Mouse (Mus musculus): ENCODE measurements around the gene Cep57l1. TPM values are rescaled to one million over a fixed set of nuclear protein-coding genes. Genes with fewer than 3 reads are reported as not detected.

Gene Cep57l1
- polyA plus RNA-seq, 1 experiment from 2014 or later = 31.1 TPM

DNA sequence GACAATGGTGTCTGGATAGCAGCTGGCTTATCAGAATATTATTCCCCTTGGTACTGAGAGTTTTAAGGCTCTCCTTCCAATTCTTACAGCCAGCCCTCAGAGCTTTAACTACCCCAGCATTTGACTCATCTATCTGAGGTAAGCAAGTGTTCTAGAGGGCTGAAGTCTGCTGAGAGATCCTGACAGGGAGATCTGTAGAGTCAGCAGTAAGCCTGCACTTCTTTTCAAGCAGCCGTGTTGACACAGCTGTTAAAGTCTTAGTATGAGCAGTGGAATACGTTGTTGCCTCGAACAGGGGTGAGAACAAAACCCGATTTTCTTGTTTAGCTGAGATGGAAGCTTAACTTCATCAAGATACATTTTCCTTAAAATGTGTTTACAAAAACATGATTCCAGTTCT lies 43.4 kb downstream of the Cep57l1 start:
- 77% methylated on average over 4 of the region's 4 CpGs for WGBS
- no peak overlapping the region for H3K4me3 ChIP-seq (ENCODE audit: low read depth, low read length)
- DNase-seq (ENCODE audit: low spot score) (no peak), ATAC-seq (replicated peaks; ENCODE audit: low FRiP score) (no peak)
- H3K9ac ChIP-seq (ENCODE audit: low read depth, low read length) = no peak overlapping the region
- no peak overlapping the region for H3K4me2 ChIP-seq
- H3K27me3 ChIP-seq (replicated peaks; ENCODE audit: control insufficient read depth, insufficient read depth, low read length) = no peaks in the 10 kb centered on the region
- H3K36me3 ChIP-seq (ENCODE audit: control insufficient read depth, insufficient read depth, low read length) = no peaks in the 10 kb centered on the region
- no peaks in the 10 kb centered on the region for H3K9me3 ChIP-seq (ENCODE audit: control insufficient read depth, low read length)
- H3K4me1 ChIP-seq (replicated peaks; ENCODE audit: control insufficient read depth, insufficient read depth, low read length) = no peaks in the 10 kb centered on the region
- no peak overlapping the region for H3K27ac ChIP-seq (ENCODE audit: low read depth, low read length)

- Histone ChIP-seq H3K27me3 (replicated peaks; ENCODE audit: control insufficient read depth, insufficient read depth, low read length) (no peaks in the 10 kb centered on the region), H3K9me3 (ENCODE audit: control insufficient read depth, low read length) (no peaks in the 10 kb centered on the region), H3K4me1 (replicated peaks; ENCODE audit: control insufficient read depth, insufficient read depth, low read length) (no peaks in the 10 kb centered on the region), H3K4me3 (ENCODE audit: low read depth, low read length) (no peak overlapping the region), H3K9ac (ENCODE audit: low read depth, low read length) (no peak overlapping the region), H3K27ac (ENCODE audit: low read depth, low read length) (no peak overlapping the region), H3K36me3 (ENCODE audit: control insufficient read depth, insufficient read depth, low read length) (no peaks in the 10 kb centered on the region), H3K4me2 (no peak overlapping the region)
- DNase-seq (ENCODE audit: low spot score) (no peak), ATAC-seq (replicated peaks; ENCODE audit: low FRiP score) (no peak)
- WGBS = 88% methylated on average over 4 of the region's 4 CpGs
Observed at GRCm38 (mm10) chr10:41765586-41765985, 44.1 kb downstream of the Cep57l1 start.

GRCm38 (mm10) chr10:41763741-41764385 lies 45.8 kb downstream of the Cep57l1 start:
- no peak overlapping the region for H3K4me2 ChIP-seq
- no peaks in the 10 kb centered on the region for H3K36me3 ChIP-seq (ENCODE audit: control insufficient read depth, insufficient read depth, low read length)
- no peak for ATAC-seq (replicated peaks; ENCODE audit: low FRiP score)
- no peak overlapping the region for H3K9ac ChIP-seq (ENCODE audit: low read depth, low read length)
- no peak for DNase-seq (ENCODE audit: low spot score)
- H3K27me3 ChIP-seq (replicated peaks; ENCODE audit: control insufficient read depth, insufficient read depth, low read length) = no peaks in the 10 kb centered on the region
- H3K27ac ChIP-seq (ENCODE audit: low read depth, low read length) = no peak overlapping the region
- 71% methylated on average over 3 of the region's 3 CpGs for WGBS
- H3K4me1 ChIP-seq (replicated peaks; ENCODE audit: control insufficient read depth, insufficient read depth, low read length) = no peaks in the 10 kb centered on the region
- H3K4me3 ChIP-seq (ENCODE audit: low read depth, low read length) = no peak overlapping the region
- no peaks in the 10 kb centered on the region for H3K9me3 ChIP-seq (ENCODE audit: control insufficient read depth, low read length)

GRCm38 (mm10) chr10:41760866-41761265 lies 48.8 kb downstream of the Cep57l1 start:
- H3K9me3 ChIP-seq (ENCODE audit: control insufficient read depth, low read length) = no peaks in the 10 kb centered on the region
- ATAC-seq (replicated peaks; ENCODE audit: low FRiP score) (no peak), DNase-seq (ENCODE audit: low spot score) (no peak)
- 82% methylated on average over 3 of the region's 3 CpGs for WGBS
- no peak overlapping the region for H3K4me3 ChIP-seq (ENCODE audit: low read depth, low read length)
- no peaks in the 10 kb centered on the region for H3K4me1 ChIP-seq (replicated peaks; ENCODE audit: control insufficient read depth, insufficient read depth, low read length)
- H3K27me3 ChIP-seq (replicated peaks; ENCODE audit: control insufficient read depth, insufficient read depth, low read length) = no peaks in the 10 kb centered on the region
- H3K36me3 ChIP-seq (ENCODE audit: control insufficient read depth, insufficient read depth, low read length) = no peaks in the 10 kb centered on the region
- H3K4me2 ChIP-seq = no peak overlapping the region
- no peak overlapping the region for H3K9ac ChIP-seq (ENCODE audit: low read depth, low read length)
- no peak overlapping the region for H3K27ac ChIP-seq (ENCODE audit: low read depth, low read length)

DNA sequence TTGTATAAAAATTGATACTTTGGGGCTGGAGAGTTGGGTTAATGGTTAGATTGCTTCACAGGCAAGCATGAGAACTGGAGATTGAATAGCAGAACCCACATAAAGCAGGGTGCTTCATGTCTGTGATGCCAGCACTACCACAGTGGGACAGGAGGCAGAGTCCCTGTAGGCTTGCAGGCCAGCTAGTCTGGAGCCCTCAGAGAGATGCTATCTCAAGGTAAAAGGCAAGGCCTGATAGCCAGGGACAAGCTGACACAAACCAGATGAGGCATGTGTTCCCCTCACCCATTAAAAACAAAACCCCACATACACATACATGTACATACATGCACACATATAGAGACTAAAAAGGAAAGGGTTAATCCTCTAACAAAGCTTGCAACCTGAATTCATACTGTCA lies 51.6 kb downstream of the Cep57l1 start:
- no peaks in the 10 kb centered on the region for H3K4me1 ChIP-seq (replicated peaks; ENCODE audit: control insufficient read depth, insufficient read depth, low read length)
- H3K27ac ChIP-seq (ENCODE audit: low read depth, low read length) = no peak overlapping the region
- no peaks in the 10 kb centered on the region for H3K27me3 ChIP-seq (replicated peaks; ENCODE audit: control insufficient read depth, insufficient read depth, low read length)
- no peak overlapping the region for H3K4me3 ChIP-seq (ENCODE audit: low read depth, low read length)
- no peaks in the 10 kb centered on the region for H3K36me3 ChIP-seq (ENCODE audit: control insufficient read depth, insufficient read depth, low read length)
- H3K9ac ChIP-seq (ENCODE audit: low read depth, low read length) = no peak overlapping the region
- no peaks in the 10 kb centered on the region for H3K9me3 ChIP-seq (ENCODE audit: control insufficient read depth, low read length)
- no peak overlapping the region for H3K4me2 ChIP-seq
- DNase-seq (ENCODE audit: low spot score) = no peak
- no peak for ATAC-seq (replicated peaks; ENCODE audit: low FRiP score)

- Histone ChIP-seq H3K4me1 (replicated peaks; ENCODE audit: control insufficient read depth, insufficient read depth, low read length) (peaks cover 3% of the 10 kb centered on the region; the same call in 1 of the 2 replicates), H3K4me3 (ENCODE audit: low read depth, low read length) (no peak overlapping the region), H3K9me3 (ENCODE audit: control insufficient read depth, low read length) (no peaks in the 10 kb centered on the region), H3K36me3 (ENCODE audit: control insufficient read depth, insufficient read depth, low read length) (no peaks in the 10 kb centered on the region), H3K27me3 (replicated peaks; ENCODE audit: control insufficient read depth, insufficient read depth, low read length) (no peaks in the 10 kb centered on the region), H3K27ac (ENCODE audit: low read depth, low read length) (no peak overlapping the region), H3K4me2 (no peak overlapping the region), H3K9ac (ENCODE audit: low read depth, low read length) (no peak overlapping the region)
- DNase-seq (ENCODE audit: low spot score) (no peak), ATAC-seq (replicated peaks; ENCODE audit: low FRiP score) (no peak)
- 91% methylated on average over 5 of the region's 5 CpGs for WGBS
Observed at GRCm38 (mm10) chr10:41757226-41757625, 52.4 kb downstream of the Cep57l1 start.

- WGBS = 48% methylated on average over 14 of the region's 14 CpGs
- Histone ChIP-seq H3K9me3 (ENCODE audit: control insufficient read depth, low read length) (no peaks in the 10 kb centered on the region), H3K27me3 (replicated peaks; ENCODE audit: control insufficient read depth, insufficient read depth, low read length) (no peaks in the 10 kb centered on the region), H3K4me1 (replicated peaks; ENCODE audit: control insufficient read depth, insufficient read depth, low read length) (peaks cover 8% of the 10 kb centered on the region; the same call in 1 of the 2 replicates), H3K4me2 (peak overlapping the region; percentile 38), H3K4me3 (ENCODE audit: low read depth, low read length) (no peak overlapping the region), H3K27ac (ENCODE audit: low read depth, low read length) (no peak overlapping the region), H3K36me3 (ENCODE audit: control insufficient read depth, insufficient read depth, low read length) (no peaks in the 10 kb centered on the region), H3K9ac (ENCODE audit: low read depth, low read length) (no peak overlapping the region)
- ATAC-seq (replicated peaks; ENCODE audit: low FRiP score) (no peak), DNase-seq (ENCODE audit: low spot score) (no peak)
Observed at GRCm38 (mm10) chr10:41751867-41752480, 57.7 kb downstream of the Cep57l1 start.

GRCm38 (mm10) chr10:41749306-41749705 lies 60.4 kb downstream of the Cep57l1 start:
- Histone ChIP-seq H3K27me3 (replicated peaks; ENCODE audit: control insufficient read depth, insufficient read depth, low read length) (no peaks in the 10 kb centered on the region), H3K9me3 (ENCODE audit: control insufficient read depth, low read length) (no peaks in the 10 kb centered on the region), H3K4me2 (no peak overlapping the region), H3K4me1 (replicated peaks; ENCODE audit: control insufficient read depth, insufficient read depth, low read length) (peaks cover 8% of the 10 kb centered on the region; the same call in 1 of the 2 replicates), H3K36me3 (ENCODE audit: control insufficient read depth, insufficient read depth, low read length) (no peaks in the 10 kb centered on the region), H3K27ac (ENCODE audit: low read depth, low read length) (no peak overlapping the region), H3K9ac (ENCODE audit: low read depth, low read length) (no peak overlapping the region), H3K4me3 (ENCODE audit: low read depth, low read length) (no peak overlapping the region)
- ATAC-seq (replicated peaks; ENCODE audit: low FRiP score) (no peak), DNase-seq (ENCODE audit: low spot score) (no peak)
- 83% methylated on average over 3 of the region's 3 CpGs for WGBS

DNA sequence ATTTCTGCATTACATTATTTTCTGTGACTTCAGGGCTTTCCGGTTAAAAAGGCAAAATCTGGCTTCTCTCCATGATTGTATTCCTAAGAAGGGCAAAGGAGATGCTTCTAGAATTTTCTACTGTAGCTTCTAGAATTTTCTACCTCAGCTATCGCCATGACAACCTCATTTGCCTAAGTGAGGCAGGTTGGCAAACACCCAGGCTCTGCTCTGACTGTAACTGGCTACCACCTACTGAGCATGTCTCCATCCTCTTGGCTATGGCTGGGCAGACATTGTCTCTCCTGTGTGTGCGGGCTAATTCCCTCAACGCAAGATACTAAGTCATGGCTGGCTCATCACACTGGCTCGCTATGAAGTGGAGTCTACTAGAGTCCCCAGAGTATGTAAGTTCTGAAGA lies 63.1 kb downstream of the Cep57l1 start:
- DNase-seq (ENCODE audit: low spot score) (no peak), ATAC-seq (replicated peaks; ENCODE audit: low FRiP score) (no peak)
- H3K4me2 ChIP-seq = no peak overlapping the region
- H3K27me3 ChIP-seq (replicated peaks; ENCODE audit: control insufficient read depth, insufficient read depth, low read length) = no peaks in the 10 kb centered on the region
- no peak overlapping the region for H3K27ac ChIP-seq (ENCODE audit: low read depth, low read length)
- no peaks in the 10 kb centered on the region for H3K9me3 ChIP-seq (ENCODE audit: control insufficient read depth, low read length)
- WGBS = 92% methylated on average over 5 of the region's 5 CpGs
- H3K9ac ChIP-seq (ENCODE audit: low read depth, low read length) = no peak overlapping the region
- H3K36me3 ChIP-seq (ENCODE audit: control insufficient read depth, insufficient read depth, low read length) = no peaks in the 10 kb centered on the region; the same call in 1 of the 2 replicates
- no peak overlapping the region for H3K4me3 ChIP-seq (ENCODE audit: low read depth, low read length)
- no peaks in the 10 kb centered on the region for H3K4me1 ChIP-seq (replicated peaks; ENCODE audit: control insufficient read depth, insufficient read depth, low read length)

Measured in liver, embryonic 11.5 days (tissue).